Mouse (Mus musculus) layer of hippocampus, adult 9-11 months (tissue): ENCODE data around the gene Chst3.
A peak's percentile ranks its signal among the peaks of the same experiment; 100 is the strongest.
"Not testable (repeated sequence)": the region's sequence is repeated elsewhere in the genome, so short reads cannot be mapped to it uniquely, and the experiment has no call there.

Source experiments
- DNase-seq: peaks from one replicate; pipeline ENCODE4 v3.0.0; 2022

Gene Chst3

GRCm38 (mm10) chr10:60151107-60151663 is 67.9 kb downstream of the Chst3 start:
- no peak for DNase-seq

DNA sequence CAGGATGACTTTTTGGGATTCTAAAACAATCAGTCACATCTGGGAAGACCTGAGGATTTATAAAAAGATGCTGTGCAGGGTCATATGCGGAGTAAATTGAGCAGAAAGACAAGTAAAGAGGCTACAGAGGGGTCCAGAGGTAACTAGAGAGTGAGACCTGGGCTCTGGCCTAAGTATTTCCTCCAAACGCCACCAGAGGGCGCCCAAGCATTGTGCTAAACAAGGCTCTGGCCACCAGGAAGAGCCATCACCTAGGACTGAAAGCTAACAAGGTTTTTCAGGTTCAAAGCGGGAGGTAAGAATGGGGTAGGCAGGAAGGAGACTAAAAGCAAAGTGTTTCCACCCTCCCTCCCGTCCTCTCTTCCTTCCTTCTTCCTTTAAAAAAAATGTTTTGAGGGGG is 71.0 kb downstream of the Chst3 start:
- peak; percentile 42 for DNase-seq

- DNase-seq: not testable (repeated sequence)
Measured at GRCm38 (mm10) chr10:60147510-60148047, 71.5 kb downstream of the Chst3 start.

DNA sequence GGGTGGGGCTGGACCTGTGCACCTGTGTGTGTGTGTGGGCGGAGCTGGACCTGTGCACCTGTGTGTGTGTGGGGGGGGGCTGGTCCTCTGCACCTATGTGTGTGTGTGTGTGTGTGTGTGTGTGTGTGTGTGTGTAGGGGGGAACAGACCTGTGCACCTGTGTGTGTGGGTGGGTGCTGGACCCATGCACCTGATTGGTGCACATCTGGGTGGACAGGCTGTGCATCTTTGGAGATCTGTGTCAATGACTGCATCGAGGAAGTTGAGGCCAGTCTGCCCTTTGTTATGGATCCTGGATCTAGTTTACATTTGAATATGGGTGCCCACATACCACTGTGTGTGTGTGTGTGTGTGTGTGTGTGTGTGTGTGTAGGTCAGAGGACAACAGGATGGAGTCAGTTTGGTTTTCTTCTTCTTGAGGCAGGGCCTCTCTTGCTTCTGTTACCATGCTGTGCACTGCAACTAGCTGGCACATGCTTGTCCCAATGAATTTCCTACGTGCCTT is 77.4 kb downstream of the Chst3 start:
- DNase-seq: no peak

DNA sequence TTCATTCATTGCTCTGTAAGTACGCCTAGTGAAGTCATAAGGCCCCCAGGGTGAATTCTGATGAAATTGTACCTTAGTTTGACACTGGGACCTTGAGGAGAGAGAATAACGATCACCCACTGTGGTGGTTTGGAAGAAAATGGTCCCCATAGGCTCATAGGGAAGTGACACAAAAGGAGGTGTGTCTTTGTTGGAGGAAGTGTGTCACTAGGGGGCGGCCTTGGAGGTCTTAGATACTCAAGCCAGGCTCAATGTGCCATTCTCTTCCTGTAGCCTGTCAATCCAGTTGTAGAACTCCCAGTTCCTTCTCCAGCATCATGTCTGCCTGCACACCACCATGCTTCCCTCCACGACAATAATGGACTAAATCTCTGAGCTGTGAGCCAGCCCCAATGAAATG is 78.3 kb downstream of the Chst3 start:
- no peak for DNase-seq

DNA sequence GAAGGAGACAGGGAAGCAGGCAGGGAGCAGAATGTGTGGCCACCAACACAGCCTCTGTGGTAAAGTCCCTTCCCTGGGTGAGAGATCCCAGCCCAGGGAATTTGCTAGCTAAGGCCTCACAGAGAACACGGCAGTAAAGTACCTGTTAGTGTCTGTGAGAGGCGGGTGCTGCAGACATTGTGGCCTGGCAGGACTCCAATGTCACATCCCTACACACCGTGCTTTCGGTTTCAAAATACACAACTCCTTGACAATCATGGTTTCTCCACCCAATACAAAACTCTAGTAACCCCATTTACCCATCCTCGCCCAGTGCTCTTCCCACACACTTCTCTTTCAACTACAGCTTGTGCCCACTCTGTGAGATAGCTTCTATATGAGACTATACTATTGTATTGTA is 80.4 kb downstream of the Chst3 start:
- DNase-seq: no peak

DNA sequence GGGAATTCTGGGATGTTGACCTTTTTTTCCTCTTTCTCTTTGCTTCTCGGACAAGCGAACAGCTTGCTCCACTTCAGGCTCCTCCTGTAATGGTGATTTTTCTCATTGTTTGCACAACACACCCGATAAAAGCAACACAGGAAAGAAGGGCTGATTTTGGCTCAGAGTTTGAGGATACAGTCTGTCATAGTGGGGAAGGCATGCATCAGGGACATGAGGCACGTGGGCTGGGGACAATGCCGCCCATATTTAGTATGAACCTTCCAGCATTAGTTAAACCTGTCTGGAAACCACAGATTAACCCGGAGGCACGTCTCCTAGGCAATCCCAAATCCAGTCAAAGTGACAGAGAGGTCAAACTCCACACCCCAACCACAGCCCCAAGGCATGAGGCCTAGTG is 82.1 kb downstream of the Chst3 start:
- DNase-seq: peak; percentile 46

GRCm38 (mm10) chr10:60136010-60136409 is 83.0 kb downstream of the Chst3 start:
- DNase-seq: not testable (repeated sequence)

DNA sequence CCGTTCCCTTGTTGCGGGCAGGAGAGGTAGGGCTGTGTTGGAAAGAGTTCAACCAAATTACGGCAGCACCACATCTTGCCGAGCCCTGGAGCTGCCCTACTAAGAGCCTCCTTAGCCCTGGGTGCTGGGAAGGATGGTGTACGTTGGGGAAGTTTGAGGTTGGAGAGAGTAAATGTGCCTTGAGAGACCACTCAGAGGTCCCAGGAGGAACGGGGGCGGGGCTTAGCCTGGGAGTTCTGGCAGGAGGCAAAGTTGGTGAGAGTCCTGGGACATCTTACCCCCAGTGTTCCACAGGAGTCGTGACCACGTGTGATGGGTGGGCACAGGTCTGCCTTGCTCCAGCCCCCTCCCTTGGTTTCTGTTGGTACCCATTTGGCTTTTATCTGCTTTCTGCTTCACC is 84.9 kb downstream of the Chst3 start:
- DNase-seq: no peak

DNA sequence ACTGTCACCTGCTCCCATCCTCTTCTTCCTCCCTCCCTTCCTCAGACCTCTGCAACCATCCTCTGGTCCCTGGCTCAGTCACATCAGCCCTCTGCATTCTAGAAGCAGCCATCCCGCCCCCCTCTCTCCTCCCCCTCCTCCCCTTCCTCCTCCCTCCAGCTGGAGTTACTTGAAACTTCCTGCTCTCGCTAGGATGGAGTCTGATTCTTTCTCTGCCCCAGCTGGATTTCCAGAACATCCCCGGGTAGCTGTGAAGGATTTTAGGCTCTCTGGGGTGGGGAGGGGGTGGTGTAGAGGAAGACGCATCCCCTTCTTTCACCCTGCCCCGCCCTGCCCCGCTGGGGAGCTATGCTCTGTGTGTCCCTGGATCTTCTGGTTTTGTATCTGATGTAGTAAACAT is 85.6 kb downstream of the Chst3 start:
- no peak for DNase-seq
